Mouse (Mus musculus): ENCODE results near the gene Adat2. TPM values are rescaled to one million over a fixed set of nuclear protein-coding genes. Genes with fewer than 3 reads are reported as not detected.

The Adat2 gene
- total RNA-seq (2022): 1 to 10 TPM; 2.9 to 3.4 (median 3.2) TPM

DNA sequence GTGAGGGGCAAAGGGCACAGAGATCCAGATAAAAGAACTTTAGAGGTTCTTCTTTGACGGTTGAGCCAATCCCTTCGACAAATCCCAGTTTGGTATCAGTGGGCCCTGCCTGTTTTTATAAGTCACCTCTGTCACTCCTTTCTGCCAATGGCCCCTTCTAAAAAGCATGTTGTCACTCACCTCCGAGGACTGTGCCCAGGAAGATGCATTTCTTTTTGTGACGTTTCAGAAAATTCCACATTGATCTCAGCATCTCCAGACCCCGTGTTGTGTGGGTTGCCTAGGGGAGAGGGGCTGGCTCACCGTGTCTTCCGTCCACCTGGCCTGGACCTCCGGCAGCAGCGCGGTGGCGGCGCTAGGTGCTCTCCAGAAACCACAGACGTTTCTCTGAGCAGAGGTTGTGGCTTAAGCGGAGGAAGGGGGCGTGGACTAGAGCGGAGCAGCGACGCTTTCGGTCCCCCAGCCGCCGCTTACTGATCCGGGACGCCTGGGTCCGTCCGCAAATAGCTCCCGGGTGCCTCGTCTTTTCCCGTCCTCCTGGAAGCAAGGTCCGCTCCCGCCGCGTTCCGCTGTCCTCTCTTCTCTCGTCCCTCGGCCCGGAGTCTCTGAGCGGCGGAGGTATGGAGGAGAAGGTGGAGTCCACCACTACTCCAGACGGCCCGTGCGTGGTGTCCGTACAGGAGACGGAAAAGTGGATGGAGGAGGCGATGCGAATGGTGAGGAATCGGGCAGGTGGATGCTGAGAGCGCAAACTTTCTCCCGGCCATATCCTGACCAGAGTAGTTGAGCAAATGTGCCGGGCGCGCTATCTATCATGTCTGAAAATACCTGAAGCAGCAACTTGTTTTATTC, at the start of gene Adat2, which contains the start of gene Pex3:
Gene Adat2, plus strand, starts transcription at position 249 of the 852 bp plus-strand sequence.
Gene Pex3, minus strand, starts transcription at position 497 of the 852 bp plus-strand sequence.
- DNase-seq (ENCODE audit: low spot score in 2 of 2): peak; percentile 76 to 77

DNA sequence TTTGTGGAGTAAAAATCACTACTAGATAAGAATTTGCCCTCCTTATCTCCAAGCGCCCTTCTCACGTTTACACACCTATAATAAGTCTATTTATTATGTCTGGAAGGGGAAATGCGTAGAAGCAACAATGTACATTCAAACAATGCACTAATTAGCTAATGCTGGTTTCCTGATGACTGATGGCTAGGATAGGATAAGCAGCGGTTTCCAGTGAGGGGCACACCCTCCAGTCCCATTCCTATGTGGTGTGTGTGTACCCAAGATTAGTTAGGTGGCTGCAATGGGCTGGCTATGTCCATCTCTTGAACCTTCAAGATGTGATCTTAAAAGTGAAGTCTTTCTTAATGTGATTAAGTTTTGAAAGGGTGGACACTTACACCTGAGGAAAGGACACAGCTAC, 30.8 kb upstream of the Adat2 start:
- DNase-seq (ENCODE audit: low spot score in 2 of 2): no peak

DNA sequence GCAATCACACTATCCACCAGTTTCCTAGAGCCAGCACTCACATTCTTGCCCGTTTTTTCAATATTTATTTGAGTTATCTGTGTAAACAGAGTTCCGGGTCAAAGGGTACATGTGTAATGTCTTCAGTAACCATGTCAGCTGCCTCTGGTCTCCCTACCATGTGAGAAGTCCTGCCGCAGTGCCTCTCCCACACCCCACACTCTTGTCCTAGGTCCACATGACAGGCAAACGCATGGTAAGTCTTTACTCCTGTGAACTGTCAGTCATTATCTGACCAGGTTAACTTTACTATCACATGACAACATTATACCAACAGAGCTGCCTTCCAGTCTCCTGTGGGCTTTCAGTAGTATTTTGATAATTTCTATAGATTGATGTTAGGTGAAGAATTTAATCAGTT, 24.5 kb upstream of the Adat2 start:
- no peak for DNase-seq (ENCODE audit: low spot score in 2 of 2)

DNA sequence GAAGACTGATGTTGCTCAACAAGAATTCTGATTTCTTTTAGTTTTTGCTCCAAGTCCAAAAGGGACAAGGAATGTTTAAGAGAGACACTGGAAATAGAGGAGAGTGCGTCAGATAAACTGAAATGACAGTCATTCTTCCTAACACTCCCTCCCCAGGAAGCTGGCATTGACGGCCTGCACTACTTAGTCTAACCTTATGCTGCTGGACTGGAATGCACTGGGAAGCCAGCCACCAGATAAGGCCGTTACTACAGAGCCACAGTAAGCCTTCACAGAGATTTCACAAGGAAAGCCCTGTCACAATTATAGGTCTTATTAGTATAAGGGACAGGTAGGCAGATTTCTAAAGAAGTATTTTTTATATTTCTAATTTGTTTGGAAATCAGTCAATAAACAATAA, 17.9 kb upstream of the Adat2 start:
- DNase-seq (ENCODE audit: low spot score in 2 of 2): no peak

DNA sequence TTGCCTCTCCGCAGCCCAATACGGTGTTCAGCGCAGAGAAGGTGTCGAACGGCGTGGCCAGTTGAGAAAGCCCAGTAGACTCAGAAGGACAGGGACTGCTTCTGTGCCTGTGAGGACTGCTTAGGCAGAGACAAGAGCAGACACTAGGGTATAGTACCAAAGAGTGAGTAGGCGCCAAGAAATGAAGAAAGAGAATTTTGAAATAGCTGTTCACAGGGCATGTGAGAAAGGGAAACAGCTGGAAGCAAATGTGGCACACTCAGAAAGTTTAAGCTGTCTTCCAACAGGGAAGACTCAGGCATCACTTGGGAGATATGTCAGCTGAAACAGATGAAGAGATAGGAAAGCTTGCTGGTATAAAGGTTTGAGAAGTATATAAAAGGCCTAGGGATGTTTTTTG, 16.0 kb upstream of the Adat2 start:
- no peak for DNase-seq (ENCODE audit: low spot score in 2 of 2)

DNA sequence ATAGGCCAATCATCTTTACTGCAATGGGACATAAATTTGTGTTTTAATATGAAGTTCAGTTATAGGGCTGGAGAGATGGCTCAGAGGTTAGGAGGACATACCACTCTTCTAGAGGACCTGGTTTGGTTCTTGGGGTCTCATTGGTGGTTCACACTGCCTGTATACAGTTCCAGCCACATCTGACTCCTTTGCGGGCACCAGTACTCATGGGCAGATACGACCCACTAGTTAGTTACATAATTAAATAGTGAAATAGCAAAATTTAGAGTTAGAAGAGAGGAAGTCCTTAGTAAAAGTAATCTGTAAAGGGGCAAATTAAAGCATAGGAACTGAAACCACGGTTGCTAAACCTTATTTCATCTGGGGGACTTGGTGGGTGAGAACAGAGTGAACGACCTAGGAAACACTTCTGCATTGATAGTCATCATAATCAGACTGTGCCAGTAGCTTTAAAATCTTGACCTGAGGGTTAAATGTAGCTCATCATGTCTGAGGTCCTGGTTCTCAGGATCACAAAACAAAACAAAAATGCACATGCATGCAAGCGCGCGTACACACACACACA, 12.8 kb upstream of the Adat2 start:
- no peak for DNase-seq (ENCODE audit: low spot score in 2 of 2)

DNA sequence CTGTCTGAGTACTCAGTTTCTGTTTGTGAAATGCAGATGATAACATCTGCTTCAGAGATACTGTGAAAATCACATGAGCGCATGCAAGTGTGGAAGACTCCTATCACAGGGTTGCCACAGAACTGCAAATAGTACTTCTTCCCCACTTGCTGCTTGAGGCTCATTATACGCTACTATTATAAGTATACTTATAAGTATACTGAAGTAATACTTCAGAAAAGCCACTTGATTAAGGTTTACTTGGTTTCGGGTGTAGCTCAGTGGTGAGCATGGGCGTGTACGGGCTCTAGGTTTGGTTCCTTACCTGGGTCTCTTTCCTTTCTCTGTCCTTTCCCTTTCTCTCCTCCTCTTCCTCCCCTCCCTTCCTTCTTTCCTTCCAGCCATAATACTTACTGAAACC, 11.0 kb upstream of the Adat2 start:
- DNase-seq (ENCODE audit: low spot score in 2 of 2): no peak

DNA sequence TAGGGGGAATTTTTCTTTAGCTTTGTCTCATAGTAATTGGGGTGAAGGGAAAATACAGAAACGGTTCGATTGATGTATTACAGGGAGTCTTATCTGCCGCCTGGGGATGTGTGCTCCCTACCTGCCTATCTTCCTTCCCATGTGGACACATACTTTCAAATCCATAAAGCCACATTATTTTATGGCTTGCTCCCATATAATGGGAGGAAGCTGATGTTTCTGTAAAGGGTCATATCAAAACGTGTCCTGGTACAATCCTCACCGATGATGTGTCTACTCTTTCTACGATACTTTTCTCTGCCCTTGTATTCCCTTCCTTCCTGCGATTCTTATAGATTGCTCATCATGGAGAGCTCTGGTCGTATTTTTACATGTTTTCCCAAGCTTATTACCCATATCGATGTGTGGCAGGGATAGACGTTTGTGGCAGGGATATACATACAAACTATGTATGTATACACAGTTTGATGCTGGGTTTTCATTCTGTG, 848 bp downstream of the Adat2 start:
- DNase-seq (ENCODE audit: low spot score in 2 of 2): no peak

DNA sequence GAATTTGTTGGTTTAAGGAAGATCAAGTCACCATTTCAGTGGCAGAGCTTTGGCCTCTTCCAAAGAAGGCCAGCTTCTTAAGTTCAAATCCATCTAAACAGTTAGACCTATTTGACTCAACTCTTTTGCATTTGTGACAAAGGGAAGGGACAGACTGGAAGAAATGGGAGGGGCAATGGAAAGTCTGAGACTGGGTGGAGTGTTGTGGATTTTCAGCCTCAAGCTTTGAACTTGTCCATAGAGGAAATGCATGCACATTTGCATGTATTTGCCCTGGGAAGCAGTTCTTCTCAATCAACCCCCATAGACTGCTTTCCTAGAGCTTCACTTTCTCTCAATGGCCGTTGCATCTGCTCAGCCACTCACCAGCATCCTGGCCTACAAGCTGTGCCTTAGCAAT, 1.6 kb downstream of the Adat2 start:
- no peak for DNase-seq (ENCODE audit: low spot score in 2 of 2)

DNA sequence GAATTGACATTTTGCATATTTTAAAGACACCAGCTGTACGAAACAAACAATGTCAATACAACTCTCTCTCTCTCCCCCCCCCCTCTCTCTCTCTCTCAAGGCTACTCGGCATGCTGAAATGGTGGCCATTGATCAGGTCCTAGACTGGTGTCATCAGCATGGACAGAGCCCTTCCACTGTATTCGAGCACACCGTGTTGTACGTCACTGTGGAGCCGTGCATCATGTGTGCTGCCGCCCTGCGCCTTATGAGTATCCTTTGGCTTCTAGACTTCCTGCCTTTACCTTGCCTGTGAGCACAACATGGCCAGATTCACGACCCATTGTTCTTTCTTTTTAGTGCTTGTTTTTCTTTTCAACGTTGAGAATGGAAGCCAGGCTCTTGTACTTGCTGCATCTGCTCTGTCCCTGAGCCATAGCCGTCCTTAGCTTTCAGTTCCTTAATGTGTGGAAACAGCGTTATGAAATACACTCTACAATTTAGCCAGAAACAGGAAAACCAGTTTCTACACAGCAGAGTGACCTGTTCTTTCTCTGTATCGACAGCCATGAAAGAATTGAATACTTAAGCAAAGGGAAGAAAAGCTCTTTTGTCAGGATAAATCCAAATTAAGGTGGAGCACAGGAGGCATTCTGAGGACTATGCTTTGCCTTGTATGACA, 7.5 kb downstream of the Adat2 start:
- no peak for DNase-seq (ENCODE audit: low spot score in 2 of 2)

DNA sequence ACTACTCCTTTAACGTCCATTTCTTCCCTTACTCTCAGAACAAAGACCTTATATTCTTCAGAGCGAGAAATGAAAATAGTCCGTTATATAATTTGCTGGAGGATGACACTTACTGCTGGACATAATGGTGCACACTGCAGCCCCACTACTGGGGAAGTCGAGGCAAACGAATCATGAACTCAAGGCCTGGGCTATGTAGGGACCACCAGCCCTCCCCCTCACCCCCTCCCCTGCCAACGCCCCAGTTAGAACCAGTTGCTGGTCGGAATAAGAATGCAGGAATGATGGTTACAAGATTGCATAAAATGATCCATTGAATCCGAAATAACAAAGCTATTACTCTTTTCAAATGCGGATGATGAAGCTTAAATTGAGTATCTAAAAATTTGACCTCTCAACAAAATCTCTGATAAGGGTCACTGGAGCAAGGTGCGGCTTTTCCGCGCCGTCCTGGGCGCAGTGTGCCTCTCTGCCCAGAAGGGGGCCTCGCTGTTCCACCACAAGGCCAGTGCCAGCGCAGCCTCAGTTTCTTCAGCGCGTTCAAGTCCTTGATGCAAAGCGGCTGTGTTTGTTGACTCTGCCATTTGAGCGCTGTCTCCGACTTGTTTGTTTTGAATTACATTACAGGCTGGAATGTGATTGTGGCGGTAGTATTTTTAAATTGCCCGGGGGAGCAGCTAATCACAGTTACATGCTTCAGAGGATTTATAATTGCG, 11.8 kb downstream of the Adat2 start:
- peak; percentile 10 to 20 for DNase-seq (ENCODE audit: low spot score in 2 of 2)

DNA sequence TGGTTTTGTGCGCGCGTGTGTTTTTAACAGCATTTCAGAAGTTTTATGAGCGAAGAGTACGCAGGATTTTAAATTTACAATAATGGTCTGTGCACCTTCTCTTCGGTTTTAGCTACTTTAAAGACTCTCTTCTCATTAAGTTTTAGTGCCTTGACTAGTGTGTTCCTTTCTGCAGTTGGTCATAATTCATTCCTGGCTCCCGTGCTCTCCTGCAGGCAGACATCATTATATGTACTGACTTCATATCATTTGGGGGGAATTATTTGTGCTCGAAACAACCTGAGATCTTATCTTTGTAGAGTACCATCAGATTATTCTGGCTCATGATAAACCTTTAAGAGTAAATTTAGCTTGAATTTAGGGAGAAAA, 12.4 kb downstream of the Adat2 start:
- DNase-seq (ENCODE audit: low spot score in 2 of 2): no peak

DNA sequence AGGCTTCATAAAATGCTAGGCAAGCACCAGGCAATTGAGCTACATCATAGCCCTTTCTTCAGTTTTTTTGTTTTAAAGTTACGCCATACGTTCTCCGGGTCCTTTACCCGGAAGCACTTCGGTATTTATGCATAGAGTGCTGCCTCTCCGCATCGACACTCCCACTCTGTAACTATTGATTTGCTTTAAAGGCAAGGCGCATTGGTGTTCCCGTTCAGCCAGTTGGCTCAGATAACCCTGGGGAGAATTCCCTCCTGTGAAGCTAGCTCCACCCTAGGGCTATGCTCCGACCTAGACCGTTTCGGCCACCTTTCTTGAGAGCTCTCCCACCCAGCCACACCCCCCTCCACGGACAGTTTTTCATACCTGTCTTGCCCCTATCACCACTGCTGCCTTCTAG, 13.7 kb downstream of the Adat2 start:
- no peak for DNase-seq (ENCODE audit: low spot score in 2 of 2)

DNA sequence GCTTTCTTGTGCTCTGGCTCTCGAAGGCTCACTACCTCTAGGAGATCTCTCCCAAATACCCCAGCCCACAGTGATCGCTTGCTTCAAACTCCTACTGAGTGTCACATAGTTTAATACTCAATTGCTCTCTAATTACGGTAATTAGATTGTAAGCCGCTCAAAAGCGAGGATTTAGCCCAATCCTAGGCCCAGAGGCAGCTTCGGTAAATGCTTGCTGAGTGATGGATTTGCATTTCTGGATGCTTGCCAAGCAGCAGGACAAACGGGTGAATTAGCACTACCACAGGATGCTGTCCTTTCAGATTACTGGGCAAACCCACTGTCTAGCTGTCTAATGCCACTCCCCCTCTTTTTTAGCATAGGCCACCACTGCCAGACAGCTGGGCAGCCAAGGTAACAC, 17.1 kb downstream of the Adat2 start:
- DNase-seq (ENCODE audit: low spot score in 2 of 2): no peak

DNA sequence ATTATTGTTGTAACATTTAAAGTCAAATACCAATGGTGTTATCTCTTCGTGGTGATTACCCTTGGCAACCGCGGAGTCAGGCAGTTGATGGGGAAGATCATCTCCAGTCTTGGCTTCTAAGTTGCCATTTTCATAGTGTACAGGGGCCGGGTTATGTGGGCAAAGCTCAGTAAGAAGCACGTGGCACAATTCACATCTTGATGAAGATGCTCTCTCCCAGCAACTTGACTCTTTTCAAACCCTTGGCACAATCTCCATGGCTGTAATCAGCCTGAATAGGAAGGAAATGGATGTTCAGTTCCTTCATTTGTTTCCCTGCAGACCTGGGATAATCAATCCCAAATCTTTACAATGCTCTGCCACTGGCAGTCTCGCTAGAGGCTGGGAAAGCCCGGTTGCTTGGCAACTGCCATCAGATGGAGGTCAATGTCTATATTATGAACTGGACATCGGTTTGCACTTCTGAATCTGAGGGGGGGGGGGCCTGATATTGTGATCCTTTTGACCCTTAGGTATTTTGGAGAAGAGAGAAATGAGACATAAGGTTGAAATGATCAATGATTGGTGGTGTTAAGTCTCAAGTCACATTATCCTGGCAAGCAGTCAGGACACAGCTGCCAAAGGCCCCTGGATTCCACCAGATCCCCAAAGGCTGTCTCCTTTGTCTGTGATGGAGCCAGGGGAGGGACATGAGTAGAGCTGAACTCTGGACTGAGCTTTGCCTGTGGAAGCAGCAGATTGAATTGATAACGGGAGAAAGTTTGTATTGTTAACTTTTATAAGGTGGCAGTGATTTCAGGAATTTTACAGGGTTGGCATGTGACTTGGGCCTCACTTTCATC, 18.2 kb downstream of the Adat2 start:
- no peak for DNase-seq (ENCODE audit: low spot score in 2 of 2)

DNA sequence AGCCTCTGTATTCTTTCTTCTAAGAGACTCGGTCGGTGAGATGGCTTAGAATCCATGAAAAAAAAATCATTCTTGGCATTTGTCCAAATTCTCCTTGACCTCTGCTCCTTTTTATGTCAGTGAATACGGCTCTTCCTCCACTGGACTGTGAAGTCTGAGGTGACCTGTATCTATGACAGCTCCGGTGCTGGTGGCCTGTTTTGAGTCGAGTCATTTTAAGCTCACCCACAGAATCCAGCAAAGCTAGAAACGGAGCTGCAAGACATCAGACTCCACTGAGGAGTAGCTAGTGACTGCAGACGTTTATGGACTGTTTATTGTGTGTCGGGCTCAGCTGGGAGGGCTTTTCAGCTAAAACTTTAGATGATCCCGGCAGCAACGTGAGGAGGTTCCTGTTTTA, 19.3 kb downstream of the Adat2 start:
- DNase-seq (ENCODE audit: low spot score in 2 of 2): no peak

DNA sequence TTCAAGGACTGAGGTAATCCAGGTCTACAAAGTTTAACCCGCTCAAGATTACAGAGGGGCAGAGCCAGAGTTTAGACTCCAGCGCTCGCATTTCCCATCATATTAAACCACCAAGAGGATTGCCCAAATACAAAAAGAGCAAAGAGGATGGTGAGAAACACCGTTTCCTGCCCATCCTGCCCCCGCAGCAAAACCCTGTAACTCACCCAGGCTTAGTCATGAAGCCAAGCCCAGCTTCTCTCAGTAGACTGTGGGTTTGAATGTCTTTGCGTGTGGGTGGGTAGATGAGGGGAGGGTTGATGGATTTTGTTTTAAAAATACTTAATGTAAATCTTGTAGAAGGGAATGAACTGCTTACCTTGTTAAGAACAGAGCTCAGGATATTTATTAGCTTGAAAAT, 19.7 kb downstream of the Adat2 start:
- no peak for DNase-seq (ENCODE audit: low spot score in 2 of 2)

DNA sequence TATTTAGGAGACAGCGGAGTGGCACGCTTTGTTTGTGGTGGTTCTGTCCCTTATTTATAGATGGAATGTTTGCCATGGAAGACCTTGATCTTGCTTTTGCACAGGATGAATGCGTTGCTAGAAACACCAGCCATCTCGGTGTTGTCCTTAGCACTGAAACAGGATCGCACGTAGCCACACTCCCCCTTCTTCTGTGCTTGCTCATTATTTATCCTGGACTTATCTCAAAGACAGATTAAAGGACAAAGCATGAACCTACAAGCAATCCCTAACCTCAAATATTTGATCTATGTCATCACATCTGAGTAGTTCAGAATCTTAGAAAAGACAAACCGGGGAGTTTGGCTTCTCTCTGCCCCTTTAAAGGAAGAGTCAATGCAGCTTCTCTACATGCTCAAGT, 24.4 kb downstream of the Adat2 start:
- DNase-seq (ENCODE audit: low spot score in 2 of 2): no peak

DNA sequence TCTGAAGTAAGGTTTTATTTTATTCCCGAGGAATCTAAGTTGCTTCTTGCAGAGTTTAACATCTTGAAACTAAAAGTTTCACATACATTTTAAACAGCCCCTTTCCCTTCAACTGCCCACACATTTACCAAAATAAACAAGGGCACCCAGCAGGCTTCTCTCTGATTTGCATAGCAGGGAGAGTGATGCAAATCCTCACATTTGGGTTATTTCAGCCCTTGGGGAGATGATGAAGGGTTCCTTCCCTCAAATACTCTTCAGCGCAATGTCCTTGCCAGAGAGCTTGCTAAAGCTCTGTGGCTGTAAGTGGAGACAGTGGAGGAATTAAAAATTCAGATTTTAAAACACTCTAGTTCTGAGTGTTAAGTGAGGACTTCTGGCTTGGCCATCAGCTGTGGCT, 35.2 kb downstream of the Adat2 start:
- DNase-seq (ENCODE audit: low spot score in 2 of 2): no peak

DNA sequence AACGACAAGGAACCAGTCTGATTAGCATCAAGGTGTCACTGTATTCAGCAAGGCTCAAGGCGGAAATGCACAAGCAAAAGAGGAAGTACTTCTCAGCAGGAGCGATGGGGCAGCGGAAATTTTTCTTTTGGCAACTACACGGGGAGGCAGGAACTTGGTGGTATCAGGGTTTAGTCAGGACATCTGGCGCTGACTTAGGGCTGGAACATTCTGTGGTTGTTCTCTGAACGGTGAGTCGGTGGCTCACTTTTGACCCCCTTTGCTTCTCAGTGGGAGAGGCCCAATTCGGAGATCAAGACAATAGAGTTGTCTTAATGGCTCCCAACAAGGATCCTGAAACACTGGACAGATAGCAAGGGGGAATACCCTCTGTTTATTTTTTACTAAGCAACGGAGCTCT, 39.5 kb downstream of the Adat2 start:
- no peak for DNase-seq (ENCODE audit: low spot score in 2 of 2)

DNA sequence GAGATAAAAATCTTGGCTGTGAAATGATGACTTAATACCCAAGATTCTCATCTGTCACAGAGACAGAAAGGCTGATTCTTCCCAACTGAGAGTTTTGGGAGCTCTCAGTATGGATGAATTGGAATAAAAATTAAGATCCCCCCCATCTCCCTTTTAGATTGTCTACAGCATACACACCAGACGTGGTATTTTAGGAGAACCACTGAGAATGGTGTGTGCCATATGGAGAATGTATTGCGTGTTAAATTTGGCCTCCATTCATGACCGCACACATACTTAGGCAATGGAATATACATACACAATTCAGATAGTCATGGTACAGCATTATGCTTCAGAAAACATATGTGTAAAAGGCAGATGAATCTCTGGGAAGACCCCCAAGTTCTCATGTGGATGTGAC, 40.8 kb downstream of the Adat2 start:
- no peak for DNase-seq (ENCODE audit: low spot score in 2 of 2)
